ENCODE assay signal across 9 mouse cellular contexts in the genomic region with DNA sequence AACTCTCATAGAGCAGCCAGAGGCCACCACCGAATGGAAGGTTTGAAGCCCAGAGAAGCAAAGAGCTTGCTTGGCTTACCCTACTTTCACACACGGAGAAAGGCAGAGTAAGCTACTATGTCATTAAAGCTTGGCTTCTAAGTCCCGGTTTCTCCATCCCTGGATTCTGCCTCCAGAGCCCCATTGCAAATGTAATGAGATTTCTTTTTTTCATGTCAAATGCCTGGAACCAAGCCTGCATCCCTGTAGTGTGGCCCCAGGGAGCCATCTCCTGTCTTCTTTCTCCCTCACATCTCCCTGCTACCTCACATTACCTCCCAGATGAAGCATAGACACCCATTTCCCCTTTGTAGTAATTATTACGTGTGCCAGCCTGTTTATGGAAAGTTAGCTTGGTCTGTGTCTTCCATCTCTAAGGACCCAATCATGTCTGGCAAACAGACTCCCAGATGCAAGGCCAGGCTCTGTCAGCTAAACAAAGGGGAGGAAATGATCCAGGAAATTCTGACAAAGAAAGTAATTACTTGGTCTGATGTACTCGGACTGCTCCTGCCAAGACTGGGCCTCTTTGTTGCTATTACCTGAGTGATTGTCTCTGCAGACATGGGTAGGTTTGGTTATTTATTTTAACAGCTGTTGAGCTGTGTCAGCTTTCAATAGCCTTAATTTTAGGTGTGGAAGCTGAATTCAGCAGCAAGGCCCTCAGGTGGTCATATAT. TPM values are rescaled to one million over a fixed set of nuclear protein-coding genes. Genes with fewer than 3 reads are reported as not detected.
A peak's percentile ranks its signal among the peaks of the same experiment; 100 is the strongest.
DNase-seq lines count a peak whose midpoint lies in the region; ATAC-seq and TF ChIP-seq lines count a peak whose summit lies in the region.
"Had no signal": no experiment of that assay in that cellular context is flagged by ENCODE, and none has a peak within 500 bp of the region (broad histone marks: within the 10 kb centered on the region; RNA-seq: fewer than 3 reads in every experiment).

No protein-coding gene starts in this region.

- no peak for DNase-seq in stomach, postnatal 0 days (ENCODE audit: low spot score)
- no peak for DNase-seq in layer of hippocampus, postnatal 14 days (ENCODE audit: low spot score in 2 of 2)
- DNase-seq in cerebellum, adult 9-11 months: no peak
- DNase-seq in ovary, postnatal 10 days (ENCODE audit: low spot score): no peak
- DNase-seq: embryo, embryonic 11 days; spleen, adult 18-20 months had no signal

- H3K9me3 ChIP-seq in stomach, embryonic 14.5 days (ENCODE audit: control insufficient read depth, low read depth, low read length): no peaks in the 10 kb centered on the region
- no peaks in the 10 kb centered on the region for H3K9me3 ChIP-seq in stomach, postnatal 0 days (ENCODE audit: control insufficient read depth, low read length)
- H3K9me3 ChIP-seq in heart, embryonic 15.5 days (replicated peaks): no peaks in the 10 kb centered on the region
- H3K9me3 ChIP-seq in lung, embryonic 15.5 days: no peaks in the 10 kb centered on the region

- no peaks in the 10 kb centered on the region for H3K27me3 ChIP-seq in stomach, embryonic 14.5 days (ENCODE audit: control insufficient read depth, insufficient read depth, low read length)
- H3K27me3 ChIP-seq in stomach, postnatal 0 days (ENCODE audit: control insufficient read depth, insufficient read depth, low read length): no peaks in the 10 kb centered on the region
- no peaks in the 10 kb centered on the region for H3K27me3 ChIP-seq in heart, embryonic 15.5 days
- no peaks in the 10 kb centered on the region for H3K27me3 ChIP-seq in lung, embryonic 15.5 days

- H3K4me3 ChIP-seq in stomach, embryonic 14.5 days (ENCODE audit: low read depth, low read length): no peak overlapping the region
- no peak overlapping the region for H3K4me3 ChIP-seq in stomach, postnatal 0 days (ENCODE audit: low read depth, low read length)
- no peak overlapping the region for H3K4me3 ChIP-seq in heart, embryonic 15.5 days
- H3K4me3 ChIP-seq in lung, embryonic 15.5 days: no peak overlapping the region

- no peaks in the 10 kb centered on the region for H3K4me1 ChIP-seq in stomach, embryonic 14.5 days (ENCODE audit: control insufficient read depth, insufficient read depth, low read length)
- no peaks in the 10 kb centered on the region for H3K4me1 ChIP-seq in stomach, postnatal 0 days (replicated peaks; ENCODE audit: control insufficient read depth, insufficient read depth)
- H3K4me1 ChIP-seq in heart, embryonic 15.5 days (replicated peaks): peaks cover 5% of the 10 kb centered on the region
- 0 out of 2 replicates have a peak, but pooled peaks cover 3% of the 10 kb centered on the region for H3K4me1 ChIP-seq in lung, embryonic 15.5 days

- H3K4me2 ChIP-seq in stomach, embryonic 14.5 days (replicated peaks; ENCODE audit: low read depth, low read length): no peak overlapping the region
- H3K4me2 ChIP-seq in stomach, postnatal 0 days (replicated peaks; ENCODE audit: low read depth): no peak overlapping the region
- H3K4me2 ChIP-seq in heart, embryonic 15.5 days: no peak overlapping the region
- no peak overlapping the region for H3K4me2 ChIP-seq in lung, embryonic 15.5 days

- H3K27ac ChIP-seq in stomach, embryonic 14.5 days (ENCODE audit: low read length): peak overlapping the region; percentile 39; the same call in 1 of the 2 replicates
- H3K27ac ChIP-seq in stomach, postnatal 0 days (replicated peaks): no peak overlapping the region
- 0 out of 2 replicates have a peak overlapping the region, but pooled peaks have one; percentile 3 for H3K27ac ChIP-seq in heart, embryonic 15.5 days
- peak overlapping the region; percentile 15 for H3K27ac ChIP-seq in lung, embryonic 15.5 days

- TF ChIP-seq CTCF in stomach, postnatal 0 days (IDR thresholded peaks at IDR 0.05; ENCODE audit: low read depth): no peak

- no peak overlapping the region for H3K9ac ChIP-seq in stomach, embryonic 14.5 days (replicated peaks; ENCODE audit: low read depth, low read length)
- H3K9ac ChIP-seq in stomach, postnatal 0 days (ENCODE audit: low read length): no peak overlapping the region
- no peak overlapping the region for H3K9ac ChIP-seq in heart, embryonic 15.5 days
- no peak overlapping the region for H3K9ac ChIP-seq in lung, embryonic 15.5 days

- 51% methylated on average over 5 of the region's 5 CpGs for WGBS in stomach, embryonic 14.5 days
- WGBS in stomach, postnatal 0 days: 39% methylated on average over 5 of the region's 5 CpGs
- WGBS in heart, embryonic 15.5 days: 50% methylated on average over 5 of the region's 5 CpGs
- 50% methylated on average over 5 of the region's 5 CpGs for WGBS in lung, embryonic 15.5 days

- TF ChIP-seq EP300 in stomach, postnatal 0 days (optimal IDR thresholded peaks at IDR 0.05): no peak

- H3K36me3 ChIP-seq in stomach, embryonic 14.5 days (ENCODE audit: control insufficient read depth, insufficient read depth, low read length): no peaks in the 10 kb centered on the region
- no peaks in the 10 kb centered on the region for H3K36me3 ChIP-seq in stomach, postnatal 0 days (ENCODE audit: control insufficient read depth, insufficient read depth, low read length)
- no peaks in the 10 kb centered on the region for H3K36me3 ChIP-seq in heart, embryonic 15.5 days
- no peaks in the 10 kb centered on the region for H3K36me3 ChIP-seq in lung, embryonic 15.5 days

- no peak for ATAC-seq in stomach, embryonic 14.5 days (ENCODE audit: insufficient number of reproducible peaks, insufficient read depth, low FRiP score, low read depth)
- no peak; the same call in 1 of the 2 replicates for ATAC-seq in stomach, postnatal 0 days (ENCODE audit: low FRiP score, low TSS enrichment)
- ATAC-seq in heart, embryonic 15.5 days (replicated peaks; ENCODE audit: insufficient number of reproducible peaks, insufficient read depth, low FRiP score, low read depth): no peak
- ATAC-seq in lung, embryonic 15.5 days (ENCODE audit: borderline replicate concordance, extremely low read depth, low FRiP score, low TSS enrichment): 0 out of 2 replicates have a peak, but pooled peaks have one; percentile 52

RNA-seq across cellular contexts. Expression of a gene that starts 38.7 kb away (rescaled TPM):
- polyA plus RNA-seq in stomach, embryonic 14.5 days (2014; fragmentation: Nextera tagmentation; extraction: Ambion mirVana): 131 and 132 TPM in 2 replicates
- 38.0 and 41.2 TPM in 2 replicates for polyA plus RNA-seq in stomach, postnatal 0 days (2015; fragmentation: Nextera tagmentation; extraction: Ambion mirVana)
- 208 and 223 TPM in 2 replicates for polyA plus RNA-seq in heart, embryonic 15.5 days (2015; fragmentation: Nextera tagmentation; extraction: Ambion mirVana)
- 222 and 224 TPM in 2 replicates for polyA plus RNA-seq in lung, embryonic 15.5 days (2015; fragmentation: Nextera tagmentation; extraction: Ambion mirVana)
- 1 to 10 TPM; 6.3 to 7.6 TPM for total RNA-seq in layer of hippocampus, postnatal 14 days (2021)
